ENCODE assay signal across 11 mouse cellular contexts in the genomic region with DNA sequence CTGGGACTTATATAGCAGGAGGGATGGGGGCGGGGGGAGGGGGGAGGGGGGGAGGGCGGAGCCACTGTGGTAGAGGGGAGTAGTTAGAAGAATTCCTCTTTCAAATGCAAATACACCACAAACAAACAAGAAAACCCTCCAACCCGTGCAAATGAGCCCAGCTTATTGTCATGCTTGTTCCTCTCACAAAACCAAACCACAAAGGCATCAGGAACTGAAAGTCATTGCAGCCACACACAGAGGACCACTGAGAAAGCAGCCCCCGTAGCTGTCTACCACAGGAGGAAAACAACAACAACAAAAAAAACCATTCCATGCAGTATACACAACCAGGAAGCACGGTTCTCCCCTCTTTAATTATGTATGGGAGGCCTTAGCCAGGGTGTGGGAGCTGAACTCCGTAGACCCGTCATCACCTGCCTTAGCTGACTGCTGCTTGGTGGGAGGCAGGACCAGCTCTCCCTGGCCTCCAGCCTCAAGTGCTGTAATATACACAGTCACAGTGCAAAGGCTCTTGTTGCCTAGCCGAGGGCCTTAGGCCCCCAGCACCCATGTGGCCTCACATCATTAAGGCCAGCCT. TPM values are rescaled to one million over a fixed set of nuclear protein-coding genes. Genes with fewer than 3 reads are reported as not detected.
DNase-seq lines count a peak whose midpoint lies in the region; ATAC-seq and TF ChIP-seq lines count a peak whose summit lies in the region.
"Had no signal": no experiment of that assay in that cellular context is flagged by ENCODE, and none has a peak within 500 bp of the region (broad histone marks: within the 10 kb centered on the region; RNA-seq: fewer than 3 reads in every experiment).

No protein-coding gene starts in this region.

- H3K4me3 ChIP-seq in C2C12 (ENCODE audit: insufficient read depth, poor library complexity, severe bottlenecking) = no peak overlapping the region
- H3K4me3 ChIP-seq in bone marrow, adult 2 months (replicated peaks; ENCODE audit: control insufficient read depth, low read depth, low read length) = no peak overlapping the region
- no peak overlapping the region for H3K4me3 ChIP-seq in forebrain, embryonic 16.5 days (replicated peaks; ENCODE audit: low read length)
- H3K4me3 ChIP-seq in midbrain, embryonic 12.5 days = no peak overlapping the region

- peaks cover 1% of the 10 kb centered on the region; the same call in 1 of the 2 replicates for H3K4me1 ChIP-seq in bone marrow, adult 2 months (ENCODE audit: control insufficient read depth, insufficient read depth, low read length)
- H3K4me1 ChIP-seq in forebrain, embryonic 16.5 days (replicated peaks; ENCODE audit: control insufficient read depth, insufficient read depth, low read length) = peaks cover 19% of the 10 kb centered on the region; the same call in 1 of the 2 replicates
- peaks cover 51% of the 10 kb centered on the region for H3K4me1 ChIP-seq in midbrain, embryonic 12.5 days

- H3K79me3 ChIP-seq in C2C12 (ENCODE audit: low read depth) = no peaks in the 10 kb centered on the region

- H3K27ac ChIP-seq in bone marrow, adult 2 months (ENCODE audit: control insufficient read depth, insufficient read depth, low read depth, low read length, poor library complexity) = peak overlapping the region; percentile 0; the same call in 1 of the 2 replicates
- peak overlapping the region; percentile 38; the same call in 1 of the 2 replicates for H3K27ac ChIP-seq in forebrain, embryonic 16.5 days (ENCODE audit: low read length)
- H3K27ac ChIP-seq in midbrain, embryonic 12.5 days (replicated peaks) = peak overlapping the region; percentile 67

- H3K4me2 ChIP-seq in forebrain, embryonic 16.5 days (ENCODE audit: low read length) = no peak overlapping the region
- 0 out of 2 replicates have a peak overlapping the region, but pooled peaks have one; percentile 6 for H3K4me2 ChIP-seq in midbrain, embryonic 12.5 days (replicated peaks)

- peaks cover 10% of the 10 kb centered on the region for H3K36me3 ChIP-seq in C2C12 (ENCODE audit: control insufficient read depth, insufficient read depth)
- H3K36me3 ChIP-seq in forebrain, embryonic 16.5 days (ENCODE audit: control insufficient read depth, insufficient read depth) = no peaks in the 10 kb centered on the region; the same call in 1 of the 2 replicates
- H3K36me3 ChIP-seq in midbrain, embryonic 12.5 days = peaks cover 5% of the 10 kb centered on the region; the same call in 1 of the 2 replicates

- no peak for TF ChIP-seq CTCF in C2C12 (IDR thresholded peaks at IDR 0.05; ENCODE audit: control insufficient read depth, insufficient read depth, insufficient read length)
- no peak for TF ChIP-seq CTCF in bone marrow, adult 2 months (IDR thresholded peaks at IDR 0.05; ENCODE audit: control insufficient read depth, insufficient read depth, low read length)

- 44% methylated on average over 8 of the region's 8 CpGs for WGBS in bone marrow, adult 2 months
- 9% methylated on average over 8 of the region's 8 CpGs for WGBS in forebrain, embryonic 16.5 days
- 13% methylated on average over 8 of the region's 8 CpGs for WGBS in midbrain, embryonic 12.5 days

- TF ChIP-seq POLR2A in bone marrow, adult 2 months (IDR thresholded peaks at IDR 0.05; ENCODE audit: borderline replicate concordance, control insufficient read depth, low read depth, low read length) = no peak

- H3K9me3 ChIP-seq in forebrain, embryonic 16.5 days (ENCODE audit: control insufficient read depth, low read length) = no peaks in the 10 kb centered on the region
- no peaks in the 10 kb centered on the region for H3K9me3 ChIP-seq in midbrain, embryonic 12.5 days

- no peaks in the 10 kb centered on the region for H3K27me3 ChIP-seq in C2C12 (ENCODE audit: control insufficient read depth, insufficient read depth, insufficient read length)
- no peaks in the 10 kb centered on the region for H3K27me3 ChIP-seq in forebrain, embryonic 16.5 days (replicated peaks; ENCODE audit: control insufficient read depth, insufficient read depth, low read length)
- H3K27me3 ChIP-seq in midbrain, embryonic 12.5 days = no peaks in the 10 kb centered on the region

- H3K79me2 ChIP-seq in C2C12 (ENCODE audit: control insufficient read depth, insufficient read depth) = no peaks in the 10 kb centered on the region

- H3ac ChIP-seq in C2C12 (ENCODE audit: control insufficient read depth, insufficient read length, low read depth) = peak overlapping the region; percentile 41

- peak; percentile 67 for ATAC-seq in forebrain, embryonic 16.5 days
- peak; percentile 76 for ATAC-seq in midbrain, embryonic 12.5 days (ENCODE audit: low FRiP score, low read depth)
- no peak for ATAC-seq in inflammation-experienced regulatory T-cells, adult 6 months

- no peak overlapping the region for H3K9ac ChIP-seq in forebrain, embryonic 16.5 days (replicated peaks; ENCODE audit: low read depth, low read length)
- no peak overlapping the region for H3K9ac ChIP-seq in midbrain, embryonic 12.5 days (replicated peaks)

- no peak for DNase-seq in layer of hippocampus, adult 8-10 months (ENCODE audit: low spot score in 2 of 2)
- DNase-seq in spleen, postnatal 4 days (ENCODE audit: low spot score in 2 of 2) = no peak
- no peak for DNase-seq in kidney, postnatal 4 days
- DNase-seq: kidney, postnatal 25 days; liver; thymus, postnatal 14 days had no signal

TF ChIP-seq in C2C12, 6 proteins besides CTCF, POLR2A, EP300 and RAD21:
- TF ChIP-seq MYOD1 (IDR thresholded peaks at IDR 0.05; ENCODE audit: control insufficient read depth, insufficient read length, low read depth) = no peak
- no peak for TF ChIP-seq USF1 (IDR thresholded peaks at IDR 0.05; ENCODE audit: low read depth)
- TF ChIP-seq CEBPB (IDR thresholded peaks at IDR 0.05; ENCODE audit: low read depth) = no peak
- no peak for TF ChIP-seq MYOG (IDR thresholded peaks at IDR 0.05; ENCODE audit: control insufficient read depth, extremely low read depth, insufficient read length)
- TF ChIP-seq MAX (IDR thresholded peaks at IDR 0.05) = no peak
- no peak for TF ChIP-seq FOSL1 (IDR thresholded peaks at IDR 0.05; ENCODE audit: insufficient read depth, low read length, poor library complexity, severe bottlenecking)

RNA-seq across cellular contexts. Expression of a gene that starts 48.0 kb away (rescaled TPM):
- 2.4 TPM for polyA plus RNA-seq in C2C12 (2012; fragmentation: generic; extraction: Trizol)
- polyA plus RNA-seq in bone marrow, adult 2 months (2011; ENCODE audit: insufficient read depth, insufficient read length, low replicate concordance, missing spikeins) = 0.55 and 1.5 TPM in 2 replicates
- 1.0 and 1.4 TPM in 2 replicates for polyA plus RNA-seq in forebrain, embryonic 16.5 days (2015; fragmentation: Nextera tagmentation; extraction: Ambion mirVana)
- 2.3 and 2.7 TPM in 2 replicates for polyA plus RNA-seq in midbrain, embryonic 12.5 days (2016; fragmentation: Nextera tagmentation; extraction: Ambion mirVana)
- polyA plus RNA-seq in inflammation-experienced regulatory T-cells, adult 6 months (2017; shearing (Covaris generic)) = not detected
- 1 to 10 TPM; 1.6 to 2.6 (median 2.3) TPM for total RNA-seq in layer of hippocampus, adult 8-10 months (2022)

Comparison
In these comparisons a context has a peak if more than half of its experiments do, and no peak if none do; other contexts are left out.
1. H3K27ac ChIP-seq: peak in every context shown above with its lines; median percentile 67 in midbrain, embryonic 12.5 days; 38 in forebrain, embryonic 16.5 days; 0 in bone marrow, adult 2 months.